Mouse (Mus musculus) kidney, postnatal 0 days (tissue): Measurements from ENCODE around the gene Fga. TPM values are rescaled to one million over a fixed set of nuclear protein-coding genes. Genes with fewer than 3 reads are reported as not detected.

Experiments
- ATAC-seq: fragments of 200-750 bp; cut with Nextera tagmentation; replicated peaks from 2 replicates; pipeline ENCODE4 v1.8.0; 2017; ENCODE audit warnings: low read depth, moderate number of reproducible peaks, moderate TSS enrichment, moderate library complexity; ENCODE audit not compliant: low FRiP score
- DNase-seq: peaks from one replicate; pipeline ENCODE4 v3.0.0-alpha.2; 2016; ENCODE audit warnings: low spot score
- H3K27ac ChIP-seq: fragments of 300-500 bp; sonication (generic); 2 replicates; pipeline ENCODE4 v1.5.1; 2014; ENCODE audit warnings: mild to moderate bottlenecking
- H3K27me3 ChIP-seq: fragments of 300-500 bp; sonication (generic); 2 replicates; pipeline ENCODE4 v1.6.1; 2014; ENCODE audit warnings: low read length, mixed read lengths; ENCODE audit not compliant: insufficient read depth
- H3K36me3 ChIP-seq: fragments of 300-500 bp; sonication (generic); 2 replicates; pipeline ENCODE4 v1.6.1; 2014; ENCODE audit warnings: low read length, mixed read lengths; ENCODE audit not compliant: insufficient read depth
- H3K4me1 ChIP-seq: fragments of 300-500 bp; sonication (generic); replicated peaks from 2 replicates; pipeline ENCODE4 v1.6.1; 2014; ENCODE audit warnings: antibody characterized with exemption, low read length, mixed read lengths; ENCODE audit not compliant: insufficient read depth
- H3K4me2 ChIP-seq: fragments of 300-500 bp; sonication (generic); 2 replicates; pipeline ENCODE4 v1.6.1; 2014; ENCODE audit warnings: mild to moderate bottlenecking, low read length, moderate library complexity, mixed read lengths
- H3K4me3 ChIP-seq: fragments of 300-500 bp; sonication (generic); replicated peaks from 2 replicates; pipeline ENCODE4 v1.5.1; 2014; ENCODE audit warnings: low read depth, low read length
- H3K9ac ChIP-seq: fragments of 300-500 bp; sonication (generic); 2 replicates; pipeline ENCODE4 v1.6.1; 2014; ENCODE audit warnings: low read depth, low read length
- H3K9me3 ChIP-seq: fragments of 300-500 bp; sonication (generic); replicated peaks from 2 replicates; pipeline ENCODE4 v1.6.1; 2016; ENCODE audit warnings: low read length, inconsistent platforms, mixed read lengths
- CTCF ChIP-seq: IDR thresholded peaks from 2 replicates; pipeline ENCODE4 v1.5.1; 2016; ENCODE audit warnings: antibody characterized with exemption, low read depth, mild to moderate bottlenecking, moderate library complexity
- WGBS: fragments of 180-500 bp; shearing (Covaris S2); extraction: QIAGEN DNeasy Blood & Tissue Kit; methylation state at CpG from one replicate; pipeline ENCODE4 v1.1.7; 2014; 5-methylcytosine and 5-hydroxymethylcytosine counted together
- polyA plus RNA-seq: library from polyadenylated mRNA; unstranded; fragments of >200 nt; fragmentation: Nextera tagmentation; extraction: Ambion mirVana; gene quantifications from 2 replicates; pipeline ENCODE4 v1.2.1, GENCODE M21; 2015

The Fga gene
- polyA plus RNA-seq, 1 experiment from 2014 or later, result 5.1 TPM

DNA sequence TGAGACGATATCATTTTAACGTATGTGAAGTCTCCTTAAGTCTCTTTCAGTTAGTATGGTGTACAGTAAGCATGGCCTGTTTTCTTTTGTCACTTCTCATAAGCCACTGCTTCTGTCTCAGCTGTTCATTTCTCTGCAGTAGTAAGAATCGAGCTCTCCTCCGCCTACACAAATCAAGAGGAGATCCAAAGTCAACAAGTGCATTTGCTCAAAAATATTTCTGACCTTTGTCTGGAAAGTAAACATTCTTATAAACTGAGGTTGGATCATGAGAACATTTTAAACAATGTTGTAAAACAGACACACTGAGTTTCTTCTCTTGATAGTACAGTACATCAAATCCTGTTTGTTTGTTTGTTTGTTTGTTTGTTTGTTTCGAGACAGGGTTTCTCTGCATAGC, 24.8 kb downstream of the Fga start:
- TF ChIP-seq CTCF, result no peak
- no peak overlapping the region for H3K9ac ChIP-seq
- peak; percentile 35 for DNase-seq
- no peak overlapping the region for H3K27ac ChIP-seq
- H3K4me2 ChIP-seq, result no peak overlapping the region
- H3K27me3 ChIP-seq, result no peaks in the 10 kb centered on the region
- ATAC-seq, result no peak
- no peaks in the 10 kb centered on the region for H3K4me1 ChIP-seq
- H3K36me3 ChIP-seq, result no peaks in the 10 kb centered on the region
- no peaks in the 10 kb centered on the region for H3K9me3 ChIP-seq
- 69% methylated on average over 5 of the region's 5 CpGs for WGBS
- H3K4me3 ChIP-seq, result no peak overlapping the region

DNA sequence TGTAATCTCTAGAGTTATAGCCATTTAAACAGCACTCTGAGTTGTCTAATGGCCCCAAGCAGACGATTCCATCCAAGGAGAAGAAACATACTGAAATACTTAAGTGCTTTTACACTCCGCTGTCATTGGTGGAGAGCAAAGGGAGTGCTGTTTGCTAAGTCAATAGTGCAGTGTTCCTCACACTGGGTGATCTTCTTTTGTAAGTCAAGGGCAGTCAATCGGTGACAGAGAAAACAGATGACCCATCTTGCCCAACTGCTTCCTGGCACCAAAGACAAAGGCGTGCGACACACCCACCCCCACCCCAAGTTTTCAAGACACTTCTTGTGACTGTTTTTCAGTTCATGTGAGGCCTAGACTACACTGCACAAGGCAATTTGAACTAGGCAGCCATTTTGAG, 26.2 kb downstream of the Fga start:
- ATAC-seq, result no peak
- WGBS, result 81% methylated on average over 5 of the region's 5 CpGs
- no peak overlapping the region for H3K4me3 ChIP-seq
- TF ChIP-seq CTCF, result no peak
- DNase-seq, result no peak
- H3K36me3 ChIP-seq, result no peaks in the 10 kb centered on the region
- no peaks in the 10 kb centered on the region for H3K27me3 ChIP-seq
- no peak overlapping the region for H3K27ac ChIP-seq
- H3K4me1 ChIP-seq, result peaks cover 5% of the 10 kb centered on the region; the same call in 1 of the 2 replicates
- H3K9me3 ChIP-seq, result no peaks in the 10 kb centered on the region
- H3K4me2 ChIP-seq, result no peak overlapping the region
- H3K9ac ChIP-seq, result no peak overlapping the region

DNA sequence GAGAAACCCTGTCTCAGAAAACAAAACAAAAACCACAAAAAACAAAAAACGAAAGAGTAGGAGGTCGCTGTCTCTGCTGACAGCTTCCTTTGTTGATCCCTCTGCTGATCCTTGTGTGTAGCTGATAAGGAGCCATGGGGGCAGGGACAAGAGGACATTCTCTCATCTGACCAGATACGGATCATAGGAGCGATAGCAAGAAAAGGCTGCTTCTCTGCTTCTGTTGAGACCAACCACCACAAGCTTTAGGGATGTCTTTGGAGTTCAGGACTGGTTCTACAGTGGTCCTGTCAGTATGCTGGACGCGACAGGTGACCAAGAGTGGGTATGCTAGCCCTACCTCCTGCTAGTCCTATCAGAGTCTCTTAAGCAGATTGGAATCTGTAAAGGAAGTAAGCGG, 27.2 kb downstream of the Fga start:
- DNase-seq (no peak), ATAC-seq (no peak)
- TF ChIP-seq CTCF, result no peak
- no peaks in the 10 kb centered on the region for H3K36me3 ChIP-seq
- no peaks in the 10 kb centered on the region for H3K27me3 ChIP-seq
- no peak overlapping the region for H3K4me3 ChIP-seq
- no peak overlapping the region for H3K9ac ChIP-seq
- WGBS, result 90% methylated on average over 7 of the region's 7 CpGs
- no peak overlapping the region for H3K27ac ChIP-seq
- H3K4me1 ChIP-seq, result peaks cover 5% of the 10 kb centered on the region; the same call in 1 of the 2 replicates
- H3K4me2 ChIP-seq, result no peak overlapping the region
- no peaks in the 10 kb centered on the region for H3K9me3 ChIP-seq

DNA sequence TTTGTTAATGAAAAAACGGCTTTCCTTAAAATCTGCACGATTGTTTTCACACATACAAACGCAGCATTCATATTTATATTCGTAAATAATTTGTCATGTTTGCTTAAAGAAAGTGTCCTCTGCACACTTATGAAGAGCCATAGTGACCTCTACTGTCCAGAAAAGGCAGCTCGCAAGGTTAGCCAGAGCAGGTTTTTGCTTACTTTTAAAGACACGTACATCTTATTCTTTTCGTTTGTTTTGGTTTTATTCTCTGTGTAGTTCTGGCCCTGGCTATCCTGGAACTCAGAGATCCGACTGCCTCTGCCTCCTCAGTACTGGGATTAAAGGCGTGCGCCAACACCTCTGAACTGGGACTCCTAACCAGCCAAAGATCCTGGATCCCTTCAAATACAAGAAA, 27.9 kb downstream of the Fga start:
- peaks cover 3% of the 10 kb centered on the region for H3K36me3 ChIP-seq
- H3K27me3 ChIP-seq, result no peaks in the 10 kb centered on the region
- no peak overlapping the region for H3K27ac ChIP-seq
- H3K9me3 ChIP-seq, result no peaks in the 10 kb centered on the region
- H3K9ac ChIP-seq, result no peak overlapping the region
- ATAC-seq (no peak), DNase-seq (peak; percentile 76)
- no peak overlapping the region for H3K4me3 ChIP-seq
- peaks cover 5% of the 10 kb centered on the region; the same call in 1 of the 2 replicates for H3K4me1 ChIP-seq
- peak; percentile 84 for TF ChIP-seq CTCF
- no peak overlapping the region for H3K4me2 ChIP-seq
- WGBS, result 31% methylated on average over 10 of the region's 10 CpGs

DNA sequence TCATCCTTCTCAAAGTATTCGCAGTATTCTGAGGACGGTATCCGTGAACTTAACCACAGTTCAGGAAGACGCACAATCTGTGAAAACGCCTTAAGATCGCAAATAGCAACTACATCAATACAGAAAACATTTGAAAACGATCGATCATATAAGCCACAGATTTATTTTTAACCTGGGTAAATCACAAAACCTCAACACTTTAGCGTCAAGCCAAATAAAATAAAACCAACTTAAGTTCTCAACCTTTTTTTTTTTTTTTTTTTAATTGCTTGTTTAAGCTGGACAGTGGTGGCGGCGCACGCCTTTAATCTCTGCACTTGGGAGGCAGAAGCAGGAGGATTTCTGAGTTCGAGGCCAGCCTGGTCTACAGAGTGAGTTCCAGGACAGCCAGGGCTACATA, 28.9 kb downstream of the Fga start:
- Histone ChIP-seq H3K4me2 (peak overlapping the region; percentile 44), H3K27ac (no peak overlapping the region), H3K36me3 (peaks cover 10% of the 10 kb centered on the region), H3K27me3 (no peaks in the 10 kb centered on the region), H3K9ac (no peak overlapping the region), H3K4me1 (peaks cover 5% of the 10 kb centered on the region; the same call in 1 of the 2 replicates), H3K9me3 (no peaks in the 10 kb centered on the region), H3K4me3 (peak overlapping the region; percentile 89)
- ATAC-seq (no peak), DNase-seq (no peak)
- no peak for TF ChIP-seq CTCF
- 43% methylated on average over 13 of the region's 13 CpGs for WGBS

DNA sequence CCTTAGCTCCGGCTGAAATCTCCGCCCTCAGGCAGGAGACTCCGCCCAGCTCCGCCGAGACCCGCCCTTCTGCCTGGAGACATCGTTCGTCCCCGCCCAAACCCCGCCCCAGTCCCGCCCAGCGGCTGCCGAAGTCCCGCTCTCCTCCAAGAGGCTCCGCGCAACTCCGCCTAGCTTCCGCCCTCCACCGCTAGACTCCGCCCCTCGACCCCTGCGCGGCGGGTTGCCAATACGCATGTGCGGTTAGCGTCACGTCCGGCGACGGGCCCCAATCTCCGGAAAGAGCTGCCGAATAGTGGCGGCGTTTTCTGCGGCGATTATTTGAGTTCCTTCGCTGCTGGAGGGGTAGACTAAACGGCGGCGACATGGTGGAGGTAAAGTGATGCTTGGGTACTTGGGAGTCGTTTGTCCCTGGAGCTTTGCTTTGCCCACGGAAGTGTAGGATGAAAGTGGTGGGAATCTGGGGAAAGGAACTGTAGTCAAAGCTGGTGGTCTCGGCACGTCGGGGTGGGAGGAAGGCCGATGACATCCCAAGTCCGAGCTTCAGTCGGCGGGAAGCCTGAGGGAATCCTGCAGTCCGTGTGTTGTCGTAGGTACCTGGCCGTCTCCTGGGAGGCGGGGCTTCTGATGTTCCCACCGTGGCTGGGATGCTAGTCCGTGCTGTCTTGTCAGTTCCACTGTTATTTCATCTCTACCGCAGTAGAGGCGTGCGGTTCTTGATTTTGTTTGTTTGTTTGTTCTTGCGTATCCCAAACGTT, 29.6 kb downstream of the Fga start, which contains the start of gene Plrg1:
Gene Plrg1, plus strand, starts transcription at position 242 of the 758 bp plus-strand sequence.
- H3K4me1 ChIP-seq, result peaks cover 5% of the 10 kb centered on the region; the same call in 1 of the 2 replicates
- under 1% methylated on average over 60 of the region's 61 CpGs for WGBS
- no peaks in the 10 kb centered on the region for H3K9me3 ChIP-seq
- ATAC-seq (peak; percentile 99), DNase-seq (peak; percentile 97)
- no peaks in the 10 kb centered on the region for H3K27me3 ChIP-seq
- H3K9ac ChIP-seq, result peak within 1 kb of the TSS; percentile 71
- peak within 1 kb of the TSS; percentile 82 for H3K27ac ChIP-seq
- H3K36me3 ChIP-seq, result peaks cover 15% of the 10 kb centered on the region
- TF ChIP-seq CTCF, result peak; percentile 50
- H3K4me3 ChIP-seq, result peak within 1 kb of the TSS; percentile 89
- H3K4me2 ChIP-seq, result peak within 1 kb of the TSS; percentile 84
